Mouse (Mus musculus): ENCODE measurements around the gene Sipa1l3.

The Sipa1l3 gene

DNA sequence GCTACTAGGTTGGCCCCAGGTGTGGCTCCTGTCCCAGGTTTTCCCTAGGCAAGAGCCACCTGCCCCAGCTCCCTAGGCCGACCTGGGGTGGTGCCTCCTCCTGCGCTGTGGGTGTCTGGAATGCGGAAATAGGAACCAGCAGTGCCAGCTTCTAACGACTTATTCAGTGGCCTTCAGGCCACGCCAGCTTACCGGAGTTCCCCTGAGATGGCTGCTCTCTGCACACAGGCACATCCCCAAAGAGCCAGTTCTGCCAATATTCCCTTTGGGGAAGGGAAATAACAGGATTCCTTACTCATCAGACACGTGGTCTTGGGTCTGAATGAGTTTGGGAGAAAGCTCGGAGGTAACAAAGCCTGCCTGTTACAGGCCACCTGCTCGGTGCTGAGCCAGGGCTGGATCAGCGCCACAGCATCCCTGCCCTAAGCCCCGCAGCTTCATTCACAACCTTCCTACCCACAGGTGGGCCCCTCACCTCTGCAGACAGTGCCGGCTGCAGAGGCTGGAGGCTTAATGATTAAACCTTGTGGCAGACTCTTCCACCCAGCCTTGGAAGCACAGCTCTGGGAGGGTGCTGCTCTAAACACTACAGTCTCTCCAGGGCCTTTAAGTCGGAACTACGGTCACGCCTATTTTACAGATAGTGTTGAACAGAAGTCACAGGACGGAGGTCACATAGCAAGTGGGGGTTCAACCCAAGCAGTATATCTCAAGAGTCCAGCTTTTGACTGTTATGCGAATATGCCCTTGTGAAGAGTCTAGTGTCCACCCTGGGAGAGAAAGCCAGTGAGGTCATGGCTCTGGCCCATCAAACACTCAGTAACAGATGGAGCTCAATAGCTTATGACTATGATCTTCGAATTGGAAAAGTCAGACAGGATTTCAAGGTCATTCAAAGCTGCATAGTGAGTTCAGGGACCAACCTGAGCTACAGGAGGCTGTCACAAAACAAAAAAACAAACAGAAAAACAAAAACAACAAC, 12.8 kb downstream of the Sipa1l3 start:
- DNase-seq: no peak

DNA sequence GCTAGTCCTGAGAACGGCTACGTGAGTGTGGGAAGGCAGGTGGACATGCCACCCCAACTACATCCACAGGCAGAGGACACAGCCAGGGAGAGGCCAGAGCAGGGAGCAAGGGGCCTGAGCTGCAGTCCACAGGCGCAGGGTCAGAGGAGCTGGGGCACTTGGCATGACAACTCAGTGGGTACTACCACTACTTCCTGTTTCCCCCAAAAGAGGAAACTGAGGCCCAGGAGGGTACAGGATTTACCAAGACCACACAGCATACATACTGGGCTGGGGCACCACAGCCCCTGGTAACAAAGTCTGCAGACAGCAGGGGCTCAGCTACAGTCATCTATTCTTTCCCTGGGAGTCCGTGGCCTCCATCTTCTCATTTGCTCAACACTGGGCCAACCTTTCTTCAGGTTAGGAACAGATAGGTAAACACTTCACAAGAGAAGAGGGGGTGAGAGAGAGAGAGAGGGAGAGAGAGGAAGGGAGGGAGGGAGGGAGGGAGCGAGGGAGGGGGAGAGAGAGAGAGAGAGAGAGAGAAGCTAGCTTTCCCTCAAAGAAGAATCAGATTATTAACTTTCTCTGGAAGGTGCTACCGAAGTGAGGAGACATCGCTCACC, 13.7 kb downstream of the Sipa1l3 start:
- no peak for DNase-seq

DNA sequence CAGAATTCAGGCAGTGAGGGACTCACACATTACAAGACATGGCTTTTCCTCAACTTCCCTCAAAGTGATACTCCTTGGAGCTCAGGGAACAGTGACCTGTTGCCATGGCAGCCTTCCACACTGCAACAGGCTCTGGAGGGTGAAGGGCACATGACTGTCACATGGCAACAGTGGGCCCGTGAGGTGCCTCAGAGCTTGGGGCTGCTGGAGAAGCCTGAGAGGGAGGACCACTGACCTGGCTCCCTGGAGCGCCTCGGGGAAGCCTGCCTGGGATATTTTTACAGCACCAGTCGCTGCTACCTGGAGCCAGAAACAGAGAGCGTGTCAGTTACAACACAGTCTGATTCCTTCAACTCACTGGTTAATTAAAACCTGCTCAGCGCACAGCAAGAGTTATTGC, 14.8 kb downstream of the Sipa1l3 start:
- no peak for DNase-seq

DNA sequence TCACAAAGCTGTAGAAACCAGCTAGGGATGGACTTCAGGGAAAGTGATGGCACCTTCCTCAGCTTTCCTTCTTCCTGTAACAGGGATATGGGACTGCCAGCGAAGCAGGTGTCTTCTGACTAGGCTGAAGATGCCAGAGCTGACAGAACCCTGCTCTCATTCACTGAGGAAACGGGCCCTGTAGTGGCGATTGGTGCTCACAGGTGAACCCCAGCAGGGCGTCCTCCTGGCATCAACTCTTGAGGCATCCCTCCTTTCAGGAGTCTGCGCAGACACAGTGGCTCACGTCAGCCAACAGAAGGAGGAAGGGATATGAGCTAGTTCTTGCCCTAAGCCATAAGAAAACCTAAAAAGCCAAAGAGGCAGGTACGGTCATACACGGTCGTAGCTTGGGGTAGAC, 17.2 kb downstream of the Sipa1l3 start:
- no peak for DNase-seq

DNA sequence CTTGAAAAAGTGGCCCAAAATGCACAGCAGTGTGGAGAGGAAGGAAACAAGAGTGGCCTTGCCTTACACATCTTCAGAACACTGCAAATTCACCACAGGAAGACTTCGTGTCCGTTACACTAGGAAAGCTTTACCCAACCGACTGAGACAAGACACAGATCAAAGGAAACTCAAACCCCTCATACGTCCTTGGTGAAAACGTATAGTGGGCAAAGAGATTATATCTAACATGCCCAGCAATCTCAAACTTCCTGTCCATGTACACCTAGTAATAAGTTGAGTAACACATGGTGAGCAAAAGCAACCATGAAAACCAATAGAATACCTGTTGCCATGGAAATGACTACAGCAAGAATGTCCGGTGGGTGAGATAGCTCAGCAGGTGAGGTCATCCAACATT, 19.4 kb downstream of the Sipa1l3 start:
- DNase-seq: no peak

DNA sequence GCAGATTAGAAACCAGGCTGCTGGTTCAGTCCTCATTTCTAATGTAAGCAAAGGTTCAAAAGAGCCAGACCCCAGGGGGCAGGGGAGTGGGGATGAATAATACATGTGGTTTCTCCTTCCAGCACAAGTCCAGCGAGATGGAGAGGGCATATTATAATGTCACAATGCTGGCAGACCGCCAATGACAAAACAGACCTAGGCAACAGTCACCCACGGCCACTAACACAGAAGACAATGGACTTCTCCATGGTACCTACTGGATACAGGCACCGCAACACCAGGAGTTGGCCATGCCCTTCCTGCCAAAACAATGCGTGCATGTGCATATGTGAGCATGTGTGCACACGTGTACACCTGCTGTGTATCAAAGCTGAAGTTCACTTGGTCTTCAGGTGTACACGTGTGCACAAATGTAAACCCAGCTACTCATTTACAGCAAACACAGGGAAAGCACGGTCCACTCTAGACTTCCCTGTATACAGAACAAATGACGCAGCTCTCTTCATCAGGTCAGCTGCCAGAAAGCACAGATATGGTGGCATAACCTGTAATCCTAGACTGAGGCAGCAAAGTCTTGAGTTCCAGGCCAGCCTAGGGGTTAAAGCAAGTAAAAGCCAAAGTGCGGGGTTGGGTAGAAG, 21.4 kb downstream of the Sipa1l3 start:
- DNase-seq: no peak

DNA sequence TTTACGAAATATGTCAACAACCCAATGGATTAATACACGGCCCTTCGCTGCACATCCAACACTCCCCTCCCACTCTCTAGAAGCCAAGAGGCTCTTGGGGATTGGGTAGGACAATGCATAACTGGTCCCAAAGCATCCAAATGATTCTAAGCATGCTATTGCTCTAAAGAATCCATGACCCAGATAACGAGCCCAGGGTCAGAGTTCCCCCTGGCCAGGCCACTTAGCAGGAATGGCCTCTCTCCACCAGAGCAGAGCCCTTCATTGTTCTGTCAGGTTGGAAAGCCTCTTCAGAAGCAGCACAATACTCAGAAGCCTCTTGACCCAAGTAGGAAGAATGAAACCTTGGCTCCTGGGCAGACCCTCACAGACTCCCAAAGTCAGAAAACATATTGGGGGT, 22.1 kb downstream of the Sipa1l3 start:
- DNase-seq: no peak

DNA sequence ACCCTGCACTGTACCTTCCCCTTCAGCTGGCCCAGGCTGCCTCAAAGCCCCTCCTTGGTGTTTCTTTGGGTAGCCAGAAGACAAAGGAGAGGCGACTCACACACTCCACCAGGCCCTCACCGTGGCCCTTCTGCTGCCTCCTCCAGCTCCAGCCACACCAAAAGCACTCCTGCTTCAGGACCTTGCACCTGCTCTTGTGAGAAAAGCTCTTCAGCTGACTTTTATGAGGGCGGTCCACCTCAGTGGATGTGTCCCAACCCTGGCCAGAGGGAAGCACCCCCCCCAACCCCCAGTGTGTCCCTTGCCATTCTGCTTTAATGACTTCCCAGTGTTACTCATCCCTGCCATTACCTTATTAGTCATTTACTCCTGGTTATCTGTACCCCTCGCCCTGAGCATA, 22.6 kb downstream of the Sipa1l3 start:
- DNase-seq: no peak

DNA sequence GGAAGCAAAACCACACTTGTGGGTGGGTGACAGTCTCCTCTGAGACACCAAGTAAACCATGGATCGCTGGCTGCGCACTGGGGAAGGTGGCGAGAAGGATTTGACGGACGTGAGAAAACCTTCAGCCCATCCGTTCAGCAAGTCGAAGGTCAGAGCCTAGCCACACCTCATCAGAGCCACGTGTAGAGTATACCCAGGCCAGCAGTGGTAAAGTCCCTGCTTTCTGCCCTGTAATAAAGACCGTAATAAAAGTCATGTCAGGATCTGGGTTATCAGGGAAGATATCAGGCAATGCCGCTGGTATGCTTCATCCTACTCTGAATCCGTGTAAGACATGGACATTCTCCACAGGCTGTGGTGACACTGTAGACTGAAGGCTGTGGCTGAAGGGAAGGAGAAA, 23.6 kb downstream of the Sipa1l3 start:
- no peak for DNase-seq

DNA sequence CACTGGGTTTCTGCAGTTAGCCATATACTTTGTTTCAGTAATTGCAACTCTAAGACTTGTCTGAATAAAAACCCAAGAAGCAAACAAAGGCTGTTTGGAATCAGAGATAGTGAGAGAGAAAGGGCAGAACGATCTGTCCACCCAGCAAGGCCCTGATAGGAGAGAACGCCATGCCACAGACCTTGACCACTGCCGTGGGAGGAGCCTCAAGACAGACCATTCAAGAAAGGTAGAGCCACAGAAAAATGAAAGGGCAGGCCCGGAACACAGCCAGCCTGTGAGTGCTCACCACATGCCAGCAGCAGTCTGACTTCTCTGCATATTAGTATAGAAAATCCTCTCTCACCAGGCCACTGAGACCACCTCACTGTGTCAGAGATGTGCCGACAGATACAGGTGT, 24.4 kb downstream of the Sipa1l3 start:
- DNase-seq: no peak

DNA sequence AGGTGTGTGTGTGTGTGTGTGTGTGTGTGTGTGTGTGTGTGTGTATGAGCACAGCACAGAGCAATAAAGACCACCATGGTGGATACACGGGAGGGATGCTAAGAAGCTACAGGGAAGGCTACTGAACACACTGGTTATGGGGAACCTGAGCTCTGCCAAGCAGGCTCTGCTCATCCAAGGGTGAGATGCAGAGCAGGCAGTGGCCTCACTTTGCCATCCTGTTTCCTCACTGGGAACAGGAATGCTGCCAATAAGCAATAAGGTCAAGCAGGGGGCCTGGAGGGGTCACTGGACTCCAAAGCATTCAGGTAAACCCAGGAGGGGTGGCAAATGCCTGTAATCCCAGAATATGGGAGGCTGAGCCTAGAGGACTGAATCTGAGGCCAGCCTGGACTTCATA, 25.4 kb downstream of the Sipa1l3 start:
- DNase-seq: no peak

DNA sequence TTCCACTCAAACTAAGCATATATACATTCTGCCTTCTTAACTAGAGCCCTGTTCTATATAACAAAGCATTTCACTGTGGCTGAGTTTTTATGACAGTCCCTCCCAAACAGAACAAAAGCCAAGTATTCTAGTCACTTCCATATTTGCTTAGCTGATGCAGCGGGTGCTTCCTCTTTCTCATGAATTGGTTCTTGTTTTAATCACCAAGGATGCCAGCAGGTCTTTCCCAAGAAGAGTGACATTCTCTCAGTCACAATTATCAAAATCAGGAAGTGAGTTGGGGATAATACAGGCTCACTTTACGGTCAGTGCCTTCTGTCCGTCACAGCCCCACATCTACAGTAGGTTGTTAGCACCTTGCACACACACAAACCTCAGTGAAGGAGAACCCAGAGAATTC, 26.6 kb downstream of the Sipa1l3 start:
- peak; percentile 86 for DNase-seq

DNA sequence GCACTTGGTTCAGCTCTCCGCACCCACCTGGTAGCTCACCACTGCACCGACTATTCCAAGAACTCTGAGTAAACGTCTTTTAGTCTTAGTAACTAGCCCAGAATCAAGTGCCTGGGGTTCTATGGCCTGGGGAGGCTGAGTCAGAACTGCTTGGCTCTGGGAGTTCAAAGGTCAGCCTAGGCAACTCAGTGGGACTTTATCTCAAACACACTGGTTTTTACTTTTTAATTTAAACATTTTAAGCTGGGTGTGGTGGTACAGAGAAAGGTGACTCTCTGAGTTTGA, 27.0 kb downstream of the Sipa1l3 start:
- DNase-seq: no peak

DNA sequence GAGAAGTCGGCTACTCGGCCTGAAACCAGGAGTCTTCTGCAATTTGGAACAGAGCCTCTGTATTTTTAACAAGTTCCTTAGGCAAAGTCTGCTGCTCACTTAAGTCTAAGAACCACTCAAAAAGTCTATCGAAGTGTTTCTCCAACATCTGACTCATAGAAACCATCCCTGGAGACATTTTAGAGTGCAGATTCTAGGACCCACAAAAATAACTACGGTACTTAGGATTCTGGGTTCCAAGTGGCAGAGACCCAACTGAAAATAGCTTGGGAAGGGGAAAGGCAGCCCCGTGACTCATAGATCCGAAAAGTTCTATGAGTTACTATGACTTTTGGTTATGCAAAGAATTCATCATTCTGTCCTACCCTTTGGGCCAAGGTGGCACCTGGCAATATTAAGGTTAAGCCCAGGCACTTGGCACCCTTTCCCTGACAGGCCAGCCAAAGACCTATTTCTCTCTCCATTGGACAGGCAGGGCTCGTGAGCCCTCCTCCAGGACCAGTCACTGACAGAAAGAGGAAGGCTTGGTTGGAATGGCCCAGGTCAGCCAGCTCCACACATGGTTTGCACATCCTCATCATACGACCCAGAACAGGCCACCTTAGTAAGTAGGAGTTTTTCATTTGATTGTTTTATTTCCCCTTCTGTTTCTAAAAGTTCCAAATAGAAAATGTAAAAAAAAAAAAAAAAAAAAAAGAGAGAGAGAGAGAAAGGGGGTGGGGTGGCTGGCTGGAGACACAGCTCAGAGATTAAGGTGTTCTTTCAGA, 27.6 kb downstream of the Sipa1l3 start:
- no peak for DNase-seq

DNA sequence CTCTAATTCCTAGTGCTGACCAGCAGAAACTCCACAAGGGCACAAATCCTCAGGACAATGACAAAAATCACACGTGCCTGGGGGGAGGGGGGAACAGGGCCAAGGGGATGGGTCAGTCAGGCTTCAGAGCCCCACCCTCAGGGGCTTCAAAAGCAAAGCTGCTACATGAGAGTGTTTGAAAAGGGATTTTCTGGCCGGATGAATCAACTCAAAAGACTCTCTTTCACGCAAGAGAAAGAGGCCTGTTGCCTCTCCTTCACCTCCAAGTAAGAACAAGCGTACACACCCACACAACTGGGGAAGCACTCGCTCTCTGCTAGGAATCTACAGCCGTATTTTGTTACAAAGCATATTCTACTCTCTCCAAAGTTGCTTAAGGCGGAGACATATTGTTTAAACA, 28.6 kb downstream of the Sipa1l3 start:
- no peak for DNase-seq

DNA sequence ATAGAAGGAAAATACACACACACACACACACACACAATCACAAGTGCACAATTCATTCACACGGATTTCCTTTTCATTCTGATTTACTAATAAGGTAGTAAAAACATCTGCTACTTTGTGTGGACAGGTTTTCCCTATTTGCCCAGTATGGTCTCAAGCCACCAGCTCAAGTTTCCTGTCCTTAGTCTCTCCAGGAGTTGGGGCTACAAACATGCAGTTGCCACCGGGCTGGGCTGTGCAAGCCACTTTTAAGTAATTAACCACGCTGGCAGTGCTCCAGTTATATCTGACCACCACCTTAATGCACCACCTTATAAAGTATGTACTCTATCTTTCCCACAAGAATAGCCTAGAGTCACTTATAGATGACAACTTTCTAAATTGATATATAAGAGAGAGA, 29.1 kb downstream of the Sipa1l3 start:
- DNase-seq: no peak

DNA sequence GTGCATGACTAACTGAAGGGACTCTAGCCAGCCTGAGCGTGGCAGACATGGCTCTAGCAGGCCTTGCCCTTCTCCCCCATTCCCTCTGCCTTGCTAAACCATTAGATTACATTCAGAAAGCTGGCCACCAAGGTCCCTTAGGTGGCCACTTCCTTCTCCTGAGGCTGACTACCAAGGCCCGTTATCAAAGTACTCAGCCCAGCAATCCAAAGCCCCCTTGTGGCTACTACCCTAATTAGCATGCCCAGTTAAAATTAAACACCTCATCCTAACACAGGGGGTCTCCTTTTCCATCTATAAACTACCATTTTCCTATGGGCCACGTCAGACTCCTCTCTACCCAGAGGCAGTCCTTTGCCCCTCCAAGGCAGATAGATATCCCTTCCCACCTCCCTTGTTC, 31.7 kb downstream of the Sipa1l3 start:
- DNase-seq: no peak

DNA sequence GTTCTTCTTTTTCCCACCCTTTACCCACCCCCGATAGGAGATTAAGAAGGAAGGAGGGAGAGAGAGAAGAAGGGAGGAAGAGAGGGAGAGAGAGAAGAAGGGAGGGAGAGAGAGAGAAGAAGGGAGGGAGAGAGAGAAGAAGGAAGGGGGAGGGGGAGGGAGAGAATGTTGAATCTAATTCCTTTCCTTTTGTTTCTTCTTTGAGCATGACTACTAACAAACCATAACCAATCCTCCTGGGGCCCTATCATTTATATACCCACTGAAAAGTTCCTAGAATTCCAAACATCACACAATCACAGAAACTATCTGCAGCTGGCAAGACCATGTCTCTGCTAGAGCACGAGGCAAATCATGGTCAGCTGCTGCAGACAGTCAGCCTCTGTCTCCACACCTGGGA, 32.7 kb downstream of the Sipa1l3 start:
- no peak for DNase-seq

DNA sequence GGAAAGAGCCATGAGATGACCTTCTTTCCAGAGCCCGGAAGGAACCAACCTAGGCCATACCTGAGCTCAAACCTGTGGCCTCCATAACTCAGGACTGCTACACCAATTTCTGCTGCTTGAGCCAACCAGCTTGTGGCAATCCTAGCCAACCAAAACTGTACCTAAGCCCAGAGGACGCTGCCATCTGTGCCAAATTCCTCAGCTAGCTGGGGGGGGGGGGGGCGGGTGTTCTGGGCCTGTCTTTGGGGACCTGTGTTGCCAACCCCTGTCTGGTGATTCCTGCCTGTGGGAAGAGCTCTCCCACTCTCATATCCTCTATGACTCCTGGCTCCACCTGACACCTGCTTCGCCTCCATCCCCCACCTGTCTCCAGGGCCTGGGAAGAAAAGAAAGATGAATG, 34.9 kb downstream of the Sipa1l3 start:
- DNase-seq: no peak

DNA sequence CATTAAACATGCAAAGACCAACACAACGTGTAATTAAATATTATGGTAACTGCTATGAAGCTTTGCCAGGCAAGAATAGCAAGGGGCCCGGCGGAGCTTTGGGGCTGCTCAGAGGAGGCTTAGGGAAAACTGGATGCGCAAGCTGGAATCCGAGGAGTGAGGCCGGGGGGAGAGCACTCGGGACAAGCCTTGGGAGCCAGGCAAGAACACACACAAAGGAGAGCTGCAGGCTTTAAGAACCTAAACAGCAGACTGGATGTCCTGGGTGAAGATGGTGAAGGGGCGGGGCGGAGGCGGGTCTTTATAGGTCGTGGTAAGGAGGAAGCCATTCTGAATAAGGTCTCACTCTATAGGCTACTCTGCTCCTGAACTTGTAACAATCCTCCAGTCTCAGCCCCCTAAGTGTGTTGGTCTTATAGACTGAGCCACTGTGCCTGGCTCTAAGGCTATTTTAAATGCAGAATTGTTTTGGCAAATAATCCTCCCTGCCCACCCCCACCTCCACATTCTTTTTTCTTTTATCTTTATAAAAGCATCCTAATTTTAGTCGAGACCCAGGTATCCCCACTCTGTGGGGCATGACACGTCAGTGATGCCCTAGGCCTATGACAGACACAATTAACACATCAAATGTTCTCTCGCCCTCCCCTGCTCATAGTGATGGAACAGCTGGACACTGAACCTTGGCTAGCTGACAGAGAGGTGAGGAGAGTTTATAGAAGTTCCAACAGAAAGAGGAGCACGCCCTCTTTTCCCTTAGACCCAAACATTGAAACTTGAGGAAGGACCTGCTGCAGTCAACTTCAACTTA, 36.9 kb downstream of the Sipa1l3 start:
- no peak for DNase-seq

DNA sequence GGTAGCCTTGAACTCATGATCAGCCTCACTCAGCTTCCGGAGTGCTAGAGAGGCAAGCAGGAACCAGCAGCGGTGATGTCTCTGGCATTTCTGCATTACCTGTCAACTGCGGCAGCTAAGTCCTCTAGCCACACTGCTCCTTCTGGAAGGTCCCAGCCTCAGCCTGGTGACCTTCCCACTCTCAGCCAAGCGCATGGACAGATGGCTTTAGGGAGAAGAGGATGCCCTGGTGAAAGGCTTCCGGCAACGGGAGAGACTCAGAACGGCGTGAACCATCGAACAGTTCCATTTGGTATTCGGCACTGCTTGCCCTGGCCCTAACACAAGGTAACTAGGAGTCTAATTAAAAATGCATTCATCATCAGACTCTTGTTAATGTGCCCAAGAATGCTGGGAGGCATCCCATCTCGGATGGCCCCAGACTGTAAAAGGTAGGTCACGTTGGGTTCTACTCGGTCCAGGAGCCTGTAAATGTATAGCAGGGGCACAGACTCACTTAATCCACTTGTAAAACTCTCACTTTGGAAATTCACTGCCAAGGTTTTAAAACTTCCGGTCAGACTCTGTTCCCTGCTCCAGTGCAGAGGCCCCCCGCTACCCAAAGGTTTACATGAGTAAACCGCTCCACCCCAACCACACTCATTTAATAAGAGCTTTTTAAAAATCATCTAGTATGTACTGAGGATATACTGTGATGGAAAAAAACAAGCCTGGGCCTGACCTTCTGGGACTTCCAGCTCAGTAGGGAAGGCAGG, 37.7 kb downstream of the Sipa1l3 start:
- no peak for DNase-seq

DNA sequence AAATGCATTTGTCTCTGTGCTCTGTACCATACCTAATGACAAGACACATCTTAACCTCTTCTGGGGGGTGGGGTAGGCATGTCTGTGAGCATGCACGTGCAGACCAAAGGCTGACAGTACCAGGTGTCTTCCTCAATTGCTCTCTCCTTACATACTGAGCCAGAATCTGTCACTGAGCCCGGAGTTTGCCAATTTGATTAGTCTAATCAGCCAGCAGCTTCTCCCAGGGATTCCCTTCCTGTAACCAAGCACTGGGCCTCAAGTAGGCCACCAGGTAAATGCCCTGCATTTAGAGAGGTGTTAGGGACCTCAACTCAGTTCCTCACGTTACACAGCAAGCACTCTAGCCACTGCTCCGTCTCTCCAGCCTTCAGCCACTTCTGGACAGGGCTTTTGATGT, 38.3 kb downstream of the Sipa1l3 start:
- no peak for DNase-seq
